In the genomic region with DNA sequence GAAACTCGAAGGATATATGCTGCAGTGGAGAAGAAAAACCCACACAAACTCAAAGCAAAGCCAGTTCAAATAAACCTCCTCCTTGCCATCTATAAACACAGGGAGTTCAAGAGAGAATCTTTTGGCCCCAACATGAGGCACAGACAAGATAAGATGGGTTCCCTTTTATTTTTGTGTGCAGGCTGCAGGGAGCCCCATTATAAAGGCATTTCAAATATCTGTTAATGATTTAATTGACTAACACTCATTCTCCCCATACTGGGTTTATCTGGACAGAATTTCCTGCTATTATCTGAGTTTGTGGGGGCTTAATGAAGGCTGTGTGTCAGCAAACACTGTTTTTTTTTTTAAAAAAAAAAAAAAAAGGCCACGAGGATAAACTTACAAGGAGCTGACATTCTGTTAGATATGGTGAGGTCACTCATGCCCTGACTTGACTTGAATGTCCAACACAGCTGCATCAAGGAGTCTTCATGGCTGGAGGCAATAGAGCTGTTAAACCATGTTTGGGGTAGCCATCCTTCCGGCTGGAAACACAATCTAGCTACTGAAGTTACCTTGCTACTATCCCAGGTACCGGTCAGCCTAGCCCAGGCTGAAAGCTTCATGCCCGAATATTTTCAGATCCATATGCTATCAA, we compare ENCODE assay signal across 16 mouse cellular contexts.
A peak's percentile ranks its signal among the peaks of the same experiment; 100 is the strongest.
DNase-seq lines count a peak whose midpoint lies in the region; ATAC-seq and TF ChIP-seq lines count a peak whose summit lies in the region.
"Had no signal": no experiment of that assay in that cellular context is flagged by ENCODE, and none has a peak within 500 bp of the region (broad histone marks: within the 10 kb centered on the region; RNA-seq: fewer than 3 reads in every experiment).

No protein-coding gene starts in this region.

- no peak overlapping the region for H3K4me3 ChIP-seq in heart, embryonic 16.5 days (ENCODE audit: low read length)
- H3K4me3 ChIP-seq in lung, embryonic 14.5 days (ENCODE audit: low read depth, low read length): no peak overlapping the region
- H3K4me3 ChIP-seq in embryonic fibroblast, embryonic 13.5 days (ENCODE audit: insufficient read depth, low read length): no peak overlapping the region
- H3K4me3 ChIP-seq in stomach, embryonic 14.5 days (ENCODE audit: low read depth, low read length): no peak overlapping the region
- no peak overlapping the region for H3K4me3 ChIP-seq in hindbrain, embryonic 10.5 days
- H3K4me3 ChIP-seq: neural tube, embryonic 12.5 days had no signal

- ATAC-seq in heart, embryonic 16.5 days (replicated peaks; ENCODE audit: extremely low read depth, insufficient read depth, low FRiP score): peak; percentile 28; the same call in 1 of the 2 replicates
- ATAC-seq in lung, embryonic 14.5 days (ENCODE audit: insufficient read depth): peak; percentile 39; the same call in 1 of the 2 replicates
- no peak; the same call in 1 of the 2 replicates for ATAC-seq in stomach, embryonic 14.5 days (ENCODE audit: insufficient number of reproducible peaks, insufficient read depth, low FRiP score, low read depth)
- ATAC-seq: activated CD4-positive, CD25-positive, alpha-beta regulatory T cell, adult 4 months; hindbrain, embryonic 16.5 days; midbrain, embryonic 16.5 days had no signal

- DNase-seq in heart, adult 8-10 months (ENCODE audit: low spot score): no peak
- no peak for DNase-seq in lung, embryonic 14.5 days
- DNase-seq in lung, adult 18-20 months: no peak
- DNase-seq in spleen, postnatal 10 days (ENCODE audit: low spot score in 2 of 2): no peak
- DNase-seq in hindbrain, embryonic 10.5 days (ENCODE audit: low spot score): no peak
- DNase-seq: cerebellum, adult 11 months; kidney, postnatal 4 days; right cerebral cortex, postnatal 4 days; thymus, postnatal 4 days had no signal

- H3K4me1 ChIP-seq in heart, embryonic 16.5 days (ENCODE audit: control insufficient read depth, insufficient read depth, low read length): peaks cover 20% of the 10 kb centered on the region
- peaks cover 27% of the 10 kb centered on the region for H3K4me1 ChIP-seq in lung, embryonic 14.5 days (ENCODE audit: insufficient read depth)
- no peaks in the 10 kb centered on the region; the same call in 1 of the 2 replicates for H3K4me1 ChIP-seq in embryonic fibroblast, embryonic 13.5 days (ENCODE audit: control insufficient read depth, insufficient read depth, low read length)
- H3K4me1 ChIP-seq in stomach, embryonic 14.5 days (ENCODE audit: control insufficient read depth, insufficient read depth, low read length): peaks cover 39% of the 10 kb centered on the region
- peaks cover 31% of the 10 kb centered on the region for H3K4me1 ChIP-seq in hindbrain, embryonic 10.5 days (replicated peaks)
- H3K4me1 ChIP-seq: neural tube, embryonic 12.5 days had no signal

- no peak overlapping the region for H3K9ac ChIP-seq in heart, embryonic 16.5 days (ENCODE audit: low read length)
- no peak overlapping the region for H3K9ac ChIP-seq in lung, embryonic 14.5 days
- H3K9ac ChIP-seq in stomach, embryonic 14.5 days (replicated peaks; ENCODE audit: low read depth, low read length): no peak overlapping the region
- H3K9ac ChIP-seq: neural tube, embryonic 12.5 days had no signal

- no peak overlapping the region for H3K4me2 ChIP-seq in heart, embryonic 16.5 days (ENCODE audit: low read depth, low read length)
- no peak overlapping the region for H3K4me2 ChIP-seq in lung, embryonic 14.5 days
- no peak overlapping the region for H3K4me2 ChIP-seq in stomach, embryonic 14.5 days (replicated peaks; ENCODE audit: low read depth, low read length)
- H3K4me2 ChIP-seq: neural tube, embryonic 12.5 days had no signal

- H3K9me3 ChIP-seq in heart, embryonic 16.5 days (replicated peaks; ENCODE audit: control insufficient read depth, low read length): no peaks in the 10 kb centered on the region
- no peaks in the 10 kb centered on the region for H3K9me3 ChIP-seq in lung, embryonic 14.5 days (ENCODE audit: low read depth, low read length)
- no peaks in the 10 kb centered on the region for H3K9me3 ChIP-seq in stomach, embryonic 14.5 days (ENCODE audit: control insufficient read depth, low read depth, low read length)
- H3K9me3 ChIP-seq in hindbrain, embryonic 10.5 days: no peaks in the 10 kb centered on the region
- H3K9me3 ChIP-seq: neural tube, embryonic 12.5 days had no signal

- TF ChIP-seq POLR2A in embryonic fibroblast, embryonic 13.5 days (IDR thresholded peaks at IDR 0.05; ENCODE audit: low read depth, low read length): no peak

- H3K27me3 ChIP-seq in heart, embryonic 16.5 days (ENCODE audit: control insufficient read depth, insufficient read depth, low read length): no peaks in the 10 kb centered on the region
- H3K27me3 ChIP-seq in lung, embryonic 14.5 days (ENCODE audit: insufficient read depth, low read length): no peaks in the 10 kb centered on the region
- H3K27me3 ChIP-seq in stomach, embryonic 14.5 days (ENCODE audit: control insufficient read depth, insufficient read depth, low read length): no peaks in the 10 kb centered on the region
- peaks cover 4% of the 10 kb centered on the region for H3K27me3 ChIP-seq in hindbrain, embryonic 10.5 days (ENCODE audit: insufficient read depth, poor library complexity, severe bottlenecking)
- H3K27me3 ChIP-seq: neural tube, embryonic 12.5 days had no signal

- H3K36me3 ChIP-seq in heart, embryonic 16.5 days (ENCODE audit: control insufficient read depth, insufficient read depth): no peaks in the 10 kb centered on the region
- no peaks in the 10 kb centered on the region for H3K36me3 ChIP-seq in lung, embryonic 14.5 days (ENCODE audit: insufficient read depth)
- no peaks in the 10 kb centered on the region for H3K36me3 ChIP-seq in stomach, embryonic 14.5 days (ENCODE audit: control insufficient read depth, insufficient read depth, low read length)
- no peaks in the 10 kb centered on the region for H3K36me3 ChIP-seq in hindbrain, embryonic 10.5 days
- H3K36me3 ChIP-seq: neural tube, embryonic 12.5 days had no signal

- 32% methylated on average over 5 of the region's 5 CpGs for WGBS in heart, embryonic 16.5 days
- WGBS in lung, embryonic 14.5 days: 19% methylated on average over 5 of the region's 5 CpGs
- WGBS in stomach, embryonic 14.5 days: 34% methylated on average over 5 of the region's 5 CpGs
- WGBS in hindbrain, embryonic 10.5 days: 74% methylated on average over 5 of the region's 5 CpGs

- H3K27ac ChIP-seq in heart, embryonic 16.5 days (ENCODE audit: low read length): peak overlapping the region; percentile 68
- peak overlapping the region; percentile 81 for H3K27ac ChIP-seq in lung, embryonic 14.5 days (ENCODE audit: low read depth)
- peak overlapping the region; percentile 9; the same call in 1 of the 2 replicates for H3K27ac ChIP-seq in embryonic fibroblast, embryonic 13.5 days (ENCODE audit: insufficient read depth, low read length)
- H3K27ac ChIP-seq in stomach, embryonic 14.5 days (ENCODE audit: low read length): peak overlapping the region; percentile 92
- no peak overlapping the region for H3K27ac ChIP-seq in hindbrain, embryonic 10.5 days
- H3K27ac ChIP-seq: neural tube, embryonic 12.5 days had no signal

- TF ChIP-seq CTCF in lung, embryonic 14.5 days (IDR thresholded peaks at IDR 0.05; ENCODE audit: low read depth): no peak
- TF ChIP-seq CTCF in embryonic fibroblast, embryonic 13.5 days (IDR thresholded peaks at IDR 0.05; ENCODE audit: borderline replicate concordance, insufficient read depth, low read length): no peak
